Mouse (Mus musculus): ENCODE measurements at regions not wholly inside any gene's neighbourhood (a gene's known extent, or its start where the extent isn't known, plus 50 kb on each side); places are given as distances from the start of the nearest gene placed in this dataset.
A peak's percentile ranks its signal among the peaks of the same experiment; 100 is the strongest.

- H3K9me3 ChIP-seq = no peaks in the 10 kb centered on the region
- peak; percentile 13 for DNase-seq (ENCODE audit: low spot score)
- H3K36me3 ChIP-seq (replicated peaks) = no peaks in the 10 kb centered on the region
- no peak overlapping the region for H3K27ac ChIP-seq (replicated peaks)
- WGBS = 58% methylated on average over 12 of the region's 12 CpGs
- H3K27me3 ChIP-seq (replicated peaks; ENCODE audit: low read depth, poor library complexity, severe bottlenecking) = no peaks in the 10 kb centered on the region
- H3K4me1 ChIP-seq = peaks cover 5% of the 10 kb centered on the region; the same call in 1 of the 2 replicates
- H3K4me3 ChIP-seq = no peak overlapping the region
These were observed 252.7 kb upstream of the Dnajc24 start for GRCm38 (mm10) chr2:106256012-106256411.

DNA sequence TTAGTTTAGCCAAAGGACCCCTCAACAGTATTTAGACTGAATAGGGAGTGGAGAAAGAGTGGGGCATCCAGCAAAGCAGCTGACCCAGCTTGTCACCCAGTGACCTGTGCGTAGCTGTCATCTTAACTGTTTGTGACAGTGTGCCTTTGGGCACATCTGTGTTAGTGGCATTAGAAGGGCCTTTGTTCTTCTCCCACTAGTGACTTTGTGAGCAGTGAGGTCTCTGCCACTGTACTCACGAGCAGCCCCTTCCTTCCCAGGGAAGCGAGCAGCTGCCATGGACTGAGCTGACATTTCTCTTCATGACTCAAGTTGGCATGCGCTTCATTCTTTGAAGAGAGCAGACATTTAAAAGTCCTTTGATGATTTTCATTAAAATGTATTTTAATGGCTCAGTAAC is 231.0 kb upstream of the Dnajc24 start:
- WGBS = 55% methylated on average over 4 of the region's 4 CpGs
- Histone ChIP-seq H3K4me1 (no peaks in the 10 kb centered on the region), H3K36me3 (replicated peaks) (no peaks in the 10 kb centered on the region), H3K4me3 (no peak overlapping the region), H3K27ac (replicated peaks) (no peak overlapping the region), H3K27me3 (replicated peaks; ENCODE audit: low read depth, poor library complexity, severe bottlenecking) (no peaks in the 10 kb centered on the region), H3K9me3 (no peaks in the 10 kb centered on the region)
- DNase-seq (ENCODE audit: low spot score) = no peak

- 87% methylated on average over 5 of the region's 5 CpGs for WGBS
- H3K36me3 ChIP-seq (replicated peaks) = no peaks in the 10 kb centered on the region
- no peaks in the 10 kb centered on the region for H3K4me1 ChIP-seq
- no peak overlapping the region for H3K27ac ChIP-seq (replicated peaks)
- no peaks in the 10 kb centered on the region for H3K27me3 ChIP-seq (replicated peaks; ENCODE audit: low read depth, poor library complexity, severe bottlenecking)
- no peak overlapping the region for H3K4me3 ChIP-seq
- no peaks in the 10 kb centered on the region for H3K9me3 ChIP-seq
- no peak for DNase-seq (ENCODE audit: low spot score)
These were observed 227.8 kb upstream of the Dnajc24 start for GRCm38 (mm10) chr2:106231136-106231535.

- 84% methylated on average over 3 of the region's 3 CpGs for WGBS
- no peaks in the 10 kb centered on the region for H3K27me3 ChIP-seq (replicated peaks; ENCODE audit: low read depth, poor library complexity, severe bottlenecking)
- no peak overlapping the region for H3K27ac ChIP-seq (replicated peaks)
These were observed 226.7 kb upstream of the Dnajc24 start for GRCm38 (mm10) chr2:106230021-106230420.

GRCm38 (mm10) chr2:106228249-106228648 is 224.9 kb upstream of the Dnajc24 start:
- no peaks in the 10 kb centered on the region for H3K9me3 ChIP-seq
- WGBS = 81% methylated on average over 1 of the region's 1 CpGs
- H3K4me1 ChIP-seq = no peaks in the 10 kb centered on the region
- no peak overlapping the region for H3K4me3 ChIP-seq
- no peaks in the 10 kb centered on the region for H3K36me3 ChIP-seq (replicated peaks)
- H3K27me3 ChIP-seq (replicated peaks; ENCODE audit: low read depth, poor library complexity, severe bottlenecking) = no peaks in the 10 kb centered on the region
- H3K27ac ChIP-seq (replicated peaks) = no peak overlapping the region
- DNase-seq (ENCODE audit: low spot score) = no peak

More at GRCm38 (mm10) chr2:106230021-106230420, 226.7 kb upstream of the Dnajc24 start:
- no peak for DNase-seq (ENCODE audit: low spot score)
- no peak overlapping the region for H3K4me3 ChIP-seq
- no peaks in the 10 kb centered on the region for H3K9me3 ChIP-seq
- H3K36me3 ChIP-seq (replicated peaks) = no peaks in the 10 kb centered on the region
- no peaks in the 10 kb centered on the region for H3K4me1 ChIP-seq

- no peak for DNase-seq (ENCODE audit: low spot score)
- Histone ChIP-seq H3K36me3 (replicated peaks) (no peaks in the 10 kb centered on the region), H3K27ac (replicated peaks) (no peak overlapping the region), H3K4me3 (no peak overlapping the region), H3K4me1 (no peaks in the 10 kb centered on the region), H3K9me3 (no peaks in the 10 kb centered on the region), H3K27me3 (replicated peaks; ENCODE audit: low read depth, poor library complexity, severe bottlenecking) (no peaks in the 10 kb centered on the region)
- WGBS = 90% methylated on average over 3 of the region's 3 CpGs
These were observed 212.8 kb upstream of the Dnajc24 start for GRCm38 (mm10) chr2:106216169-106216568.

- Histone ChIP-seq H3K27ac (replicated peaks) (no peak overlapping the region), H3K4me1 (no peaks in the 10 kb centered on the region), H3K9me3 (no peaks in the 10 kb centered on the region), H3K4me3 (no peak overlapping the region), H3K27me3 (replicated peaks; ENCODE audit: low read depth, poor library complexity, severe bottlenecking) (no peaks in the 10 kb centered on the region), H3K36me3 (replicated peaks) (no peaks in the 10 kb centered on the region)
- no peak for DNase-seq (ENCODE audit: low spot score)
- WGBS = 71% methylated on average over 4 of the region's 4 CpGs
These were observed 210.4 kb upstream of the Dnajc24 start for GRCm38 (mm10) chr2:106213740-106214139.

- 81% methylated on average over 1 of the region's 1 CpGs for WGBS
- Histone ChIP-seq H3K27ac (replicated peaks) (no peak overlapping the region), H3K27me3 (replicated peaks; ENCODE audit: low read depth, poor library complexity, severe bottlenecking) (no peaks in the 10 kb centered on the region), H3K4me1 (no peaks in the 10 kb centered on the region), H3K36me3 (replicated peaks) (no peaks in the 10 kb centered on the region), H3K4me3 (no peak overlapping the region), H3K9me3 (no peaks in the 10 kb centered on the region)
- DNase-seq (ENCODE audit: low spot score) = no peak
These were observed 207.4 kb upstream of the Dnajc24 start for GRCm38 (mm10) chr2:106210773-106211172.

DNA sequence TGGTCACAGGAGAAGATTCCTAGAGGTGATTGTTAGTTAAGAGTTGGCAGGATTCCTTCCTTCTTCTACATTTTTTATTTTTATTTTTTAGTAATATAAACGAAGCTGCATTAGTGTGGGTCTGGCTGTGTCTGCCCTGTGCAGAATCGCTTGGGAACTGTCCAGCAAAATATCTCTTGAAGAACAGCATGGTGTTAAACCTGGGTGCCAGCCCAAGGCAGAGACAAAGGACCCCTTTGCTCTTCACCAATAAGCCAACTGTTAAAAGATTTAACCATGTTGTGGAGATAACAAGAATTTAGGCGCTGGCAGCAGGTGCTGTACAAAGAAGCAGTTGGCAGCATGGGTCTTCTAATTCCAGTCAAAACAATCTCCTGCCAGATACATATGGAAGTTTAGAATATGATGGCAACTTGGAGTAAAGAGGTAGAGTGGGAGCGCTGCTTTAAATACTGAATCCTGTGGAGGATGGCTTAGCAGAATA is 205.5 kb upstream of the Dnajc24 start:
- Histone ChIP-seq H3K4me1 (no peaks in the 10 kb centered on the region), H3K4me3 (no peak overlapping the region), H3K36me3 (replicated peaks) (no peaks in the 10 kb centered on the region), H3K9me3 (no peaks in the 10 kb centered on the region), H3K27ac (replicated peaks) (no peak overlapping the region), H3K27me3 (replicated peaks; ENCODE audit: low read depth, poor library complexity, severe bottlenecking) (no peaks in the 10 kb centered on the region)
- WGBS = 77% methylated on average over 4 of the region's 4 CpGs
- DNase-seq (ENCODE audit: low spot score) = no peak

GRCm38 (mm10) chr2:106200130-106200529 is 196.8 kb upstream of the Dnajc24 start:
- WGBS = 97% methylated on average over 2 of the region's 2 CpGs

GRCm38 (mm10) chr2:106195170-106195569 is 191.8 kb upstream of the Dnajc24 start:
- H3K36me3 ChIP-seq (replicated peaks) = no peaks in the 10 kb centered on the region
- H3K4me3 ChIP-seq = peak overlapping the region; percentile 56; the same call in 1 of the 2 replicates
- peaks cover 3% of the 10 kb centered on the region; the same call in 1 of the 2 replicates for H3K9me3 ChIP-seq
- 11% methylated on average over 7 of the region's 7 CpGs for WGBS
- peaks cover 18% of the 10 kb centered on the region for H3K4me1 ChIP-seq
- peak; percentile 23 for DNase-seq (ENCODE audit: low spot score)
- H3K27me3 ChIP-seq (replicated peaks; ENCODE audit: low read depth, poor library complexity, severe bottlenecking) = peaks cover 50% of the 10 kb centered on the region
- H3K27ac ChIP-seq (replicated peaks) = no peak overlapping the region

More at GRCm38 (mm10) chr2:106200130-106200529, 196.8 kb upstream of the Dnajc24 start:
- Histone ChIP-seq H3K9me3 (peaks cover 6% of the 10 kb centered on the region; the same call in 1 of the 2 replicates), H3K27me3 (replicated peaks; ENCODE audit: low read depth, poor library complexity, severe bottlenecking) (peaks cover 10% of the 10 kb centered on the region), H3K4me1 (peaks cover 2% of the 10 kb centered on the region; the same call in 1 of the 2 replicates), H3K27ac (replicated peaks) (no peak overlapping the region), H3K4me3 (no peak overlapping the region), H3K36me3 (replicated peaks) (no peaks in the 10 kb centered on the region)
- DNase-seq (ENCODE audit: low spot score) = no peak

GRCm38 (mm10) chr2:106194369-106195023 is 191.1 kb upstream of the Dnajc24 start:
- H3K27me3 ChIP-seq (replicated peaks; ENCODE audit: low read depth, poor library complexity, severe bottlenecking) = peaks cover 50% of the 10 kb centered on the region
- WGBS = 9% methylated on average over 14 of the region's 14 CpGs
- peak overlapping the region; percentile 55 for H3K27ac ChIP-seq (replicated peaks)
- H3K4me1 ChIP-seq = peaks cover 18% of the 10 kb centered on the region
- H3K4me3 ChIP-seq = peak overlapping the region; percentile 56
- H3K9me3 ChIP-seq = no peaks in the 10 kb centered on the region
- no peaks in the 10 kb centered on the region for H3K36me3 ChIP-seq (replicated peaks)
- peak; percentile 85 for DNase-seq (ENCODE audit: low spot score)

DNA sequence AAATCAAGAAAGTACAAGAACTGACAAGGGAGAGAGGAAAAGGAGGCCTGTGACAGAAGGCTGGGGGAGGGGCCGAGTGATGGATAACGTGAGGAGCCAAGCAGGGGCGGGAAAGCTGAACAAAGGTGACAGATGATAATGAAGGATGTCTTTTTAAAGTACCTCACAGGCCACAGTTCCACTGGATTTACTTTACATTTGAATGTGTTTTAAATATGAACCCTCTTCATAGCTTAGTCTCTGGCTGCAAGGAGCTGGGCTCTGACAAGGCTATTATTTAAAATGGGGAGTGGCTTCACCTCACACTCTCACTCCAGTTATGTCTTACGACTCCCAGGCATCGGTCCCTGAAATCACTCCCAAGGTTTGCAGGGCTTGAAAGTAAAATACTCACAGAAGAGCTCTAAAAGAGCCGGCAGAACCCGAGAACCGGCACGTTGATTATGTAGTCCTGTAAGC is 190.6 kb upstream of the Dnajc24 start:
- Histone ChIP-seq H3K36me3 (replicated peaks) (no peaks in the 10 kb centered on the region), H3K9me3 (no peaks in the 10 kb centered on the region), H3K4me1 (peaks cover 18% of the 10 kb centered on the region), H3K4me3 (peak overlapping the region; percentile 56), H3K27me3 (replicated peaks; ENCODE audit: low read depth, poor library complexity, severe bottlenecking) (peaks cover 50% of the 10 kb centered on the region), H3K27ac (replicated peaks) (peak overlapping the region; percentile 55)
- WGBS = 2% methylated on average over 9 of the region's 9 CpGs
- peak; percentile 29 for DNase-seq (ENCODE audit: low spot score)

All from embryonic facial prominence, embryonic 10.5 days (tissue).